Mouse (Mus musculus): ENCODE measurements at regions not wholly inside any gene's neighbourhood (a gene's known extent, or its start where the extent isn't known, plus 50 kb on each side); places are given as distances from the start of the nearest gene placed in this dataset.

GRCm38 (mm10) chr5:73796201-73796600 lies 145.0 kb downstream of the Spata18 start:
- TF ChIP-seq CTCF (IDR thresholded peaks at IDR 0.05; ENCODE audit: extremely low read depth, insufficient read length, insufficient replicate concordance, low read depth, low read length) (no peak), POLR2A (IDR thresholded peaks at IDR 0.05; ENCODE audit: low read depth, low read length) (no peak)

Data from small intestine, adult 2 months (tissue).